Mouse (Mus musculus) kidney, embryonic 14.5 days (tissue): ENCODE data around the gene Mogs. TPM values are rescaled to one million over a fixed set of nuclear protein-coding genes. Genes with fewer than 3 reads are reported as not detected.

Source experiments
- ATAC-seq: fragments of 200-750 bp; cut with Nextera tagmentation; 2 replicates; pipeline ENCODE4 v1.8.0; 2017; ENCODE audit warnings: moderate number of reproducible peaks, mild to moderate bottlenecking, moderate TSS enrichment, moderate library complexity; ENCODE audit not compliant: low FRiP score, low TSS enrichment
- H3K27ac ChIP-seq: fragments of 300-500 bp; sonication (generic); 2 replicates; pipeline ENCODE4 v1.5.1; 2014; ENCODE audit warnings: low read depth, mild to moderate bottlenecking, low read length, moderate library complexity, mixed read lengths
- H3K27me3 ChIP-seq: fragments of 300-500 bp; sonication (generic); 2 replicates; pipeline ENCODE4 v1.6.1; 2014; ENCODE audit warnings: mild to moderate bottlenecking, low read length; ENCODE audit not compliant: control insufficient read depth, insufficient read depth
- H3K36me3 ChIP-seq: fragments of 300-500 bp; sonication (generic); 2 replicates; pipeline ENCODE4 v1.6.1; 2014; ENCODE audit warnings: low read length, mixed read lengths; ENCODE audit not compliant: control insufficient read depth, insufficient read depth
- H3K4me1 ChIP-seq: fragments of 300-500 bp; sonication (generic); 2 replicates; pipeline ENCODE4 v1.6.1; 2014; ENCODE audit warnings: low read length, mixed read lengths; ENCODE audit not compliant: control insufficient read depth, insufficient read depth
- H3K4me2 ChIP-seq: fragments of 300-500 bp; sonication (generic); replicated peaks from 2 replicates; pipeline ENCODE4 v1.6.1; 2014; ENCODE audit warnings: low read depth, mild to moderate bottlenecking, low read length
- H3K4me3 ChIP-seq: fragments of 300-500 bp; sonication (generic); 2 replicates; pipeline ENCODE4 v1.5.1; 2014; ENCODE audit warnings: mild to moderate bottlenecking, low read length
- H3K9ac ChIP-seq: fragments of 300-500 bp; sonication (generic); 2 replicates; pipeline ENCODE4 v1.6.1; 2014; ENCODE audit warnings: low read depth, mild to moderate bottlenecking, low read length, moderate library complexity
- H3K9me3 ChIP-seq: fragments of 300-500 bp; sonication (generic); 2 replicates; pipeline ENCODE4 v1.6.1; 2016; ENCODE audit warnings: low read length; ENCODE audit not compliant: control insufficient read depth
- WGBS: fragments of 180-500 bp; shearing (Covaris S2); extraction: QIAGEN DNeasy Blood & Tissue Kit; methylation state at CpG from one replicate; pipeline ENCODE4 v1.1.7; 2014; 5-methylcytosine and 5-hydroxymethylcytosine counted together
- polyA plus RNA-seq: library from polyadenylated mRNA; unstranded; fragments of >200 nt; fragmentation: Nextera tagmentation; extraction: Ambion mirVana; gene quantifications from 2 replicates; pipeline ENCODE4 v1.2.1, GENCODE M21; 2014

The Mogs gene
- polyA plus RNA-seq, result 37.8 and 57.4 TPM in 2 replicates

DNA sequence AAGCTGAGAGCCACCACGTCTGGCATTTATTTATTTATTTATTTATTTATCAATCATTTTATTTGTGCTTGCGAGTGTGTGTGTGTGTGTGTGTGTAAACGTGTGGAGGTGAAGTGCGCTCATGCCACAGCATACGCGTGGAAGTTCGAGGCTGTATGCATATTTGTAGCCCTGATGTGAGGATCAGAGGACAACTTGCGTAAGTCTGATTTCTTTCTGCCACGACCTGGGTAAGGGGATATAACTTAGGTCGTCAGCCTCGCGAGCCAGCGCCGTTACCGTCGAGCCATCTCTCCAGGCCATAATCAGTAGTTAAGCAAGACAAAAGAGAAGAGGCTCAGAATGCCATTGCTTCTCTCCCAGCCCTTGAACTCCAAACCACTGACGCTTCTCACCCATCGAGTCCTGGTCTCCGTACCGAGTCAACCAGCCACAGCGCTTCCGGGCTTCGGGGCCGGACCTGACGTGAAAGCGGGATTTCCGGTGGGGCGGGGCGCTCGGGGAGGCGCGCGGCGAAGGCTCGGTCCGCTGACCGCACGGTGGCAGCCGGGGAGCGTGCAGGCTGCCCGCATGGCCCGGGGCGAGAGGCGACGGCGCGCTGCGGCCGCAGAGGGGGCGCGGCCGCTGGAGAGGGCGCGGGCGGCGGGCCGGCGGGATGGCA lies at the start of gene Mogs:
TSS of gene Mogs (plus strand) at position 486 of the 661 bp plus-strand sequence.
- Histone ChIP-seq H3K27ac (peak within 1 kb of the TSS; percentile 84), H3K4me1 (peaks cover 26% of the 10 kb centered on the region), H3K36me3 (peaks cover 40% of the 10 kb centered on the region), H3K27me3 (no peaks in the 10 kb centered on the region), H3K9me3 (no peaks in the 10 kb centered on the region), H3K4me2 (peak within 1 kb of the TSS; percentile 95), H3K4me3 (peak within 1 kb of the TSS; percentile 69), H3K9ac (peak within 1 kb of the TSS; percentile 93)
- under 1% methylated on average over 58 of the region's 58 CpGs for WGBS
- ATAC-seq, result peak; percentile 85

DNA sequence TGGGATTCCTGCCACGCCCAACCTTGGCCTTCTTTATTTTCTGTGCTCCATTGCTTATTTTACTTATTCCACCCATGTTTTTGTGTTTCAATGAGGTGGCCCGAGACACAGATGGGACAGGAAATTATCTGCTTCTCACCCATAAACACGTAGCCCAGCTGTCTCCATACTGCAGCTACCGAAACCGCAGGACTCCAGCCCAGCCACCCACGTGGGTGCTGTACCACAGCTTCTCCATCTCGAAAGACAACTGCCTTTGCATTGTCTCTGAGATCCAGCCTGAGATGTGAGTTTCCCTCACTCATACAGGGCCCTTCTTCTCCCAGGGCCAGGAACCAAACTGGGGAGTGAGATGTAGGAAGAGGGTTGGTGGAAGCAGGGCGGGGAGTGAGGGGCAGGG lies 49.3 kb upstream of the Mogs start:
- no peak overlapping the region for H3K27ac ChIP-seq
- peaks cover 94% of the 10 kb centered on the region for H3K27me3 ChIP-seq
- WGBS, result 56% methylated on average over 8 of the region's 8 CpGs
- H3K9me3 ChIP-seq, result no peaks in the 10 kb centered on the region
- no peak overlapping the region for H3K4me3 ChIP-seq
- H3K36me3 ChIP-seq, result no peaks in the 10 kb centered on the region
- H3K4me2 ChIP-seq, result no peak overlapping the region
- ATAC-seq, result no peak
- no peak overlapping the region for H3K9ac ChIP-seq
- H3K4me1 ChIP-seq, result peaks cover 11% of the 10 kb centered on the region

DNA sequence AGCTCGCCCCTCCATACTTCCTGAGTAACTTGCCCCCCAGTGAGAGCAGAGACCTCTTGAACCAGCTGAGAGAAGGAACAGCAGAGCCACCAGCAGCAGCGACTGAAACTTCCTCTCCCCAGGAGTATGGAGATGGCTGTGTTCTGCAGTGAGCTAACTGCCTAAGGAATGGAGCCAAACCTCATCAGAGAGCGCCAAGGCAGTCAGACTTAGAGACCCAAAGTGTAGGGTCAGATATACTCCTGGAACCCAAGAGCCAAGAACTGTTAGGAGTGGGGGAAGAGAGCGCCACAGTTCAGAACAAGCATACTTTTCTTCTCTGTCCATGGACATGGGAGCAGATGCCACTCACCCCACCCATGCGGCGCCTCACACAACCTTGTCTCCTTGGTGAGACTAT lies 48.9 kb upstream of the Mogs start:
- Histone ChIP-seq H3K9me3 (no peaks in the 10 kb centered on the region), H3K36me3 (no peaks in the 10 kb centered on the region), H3K4me3 (no peak overlapping the region), H3K27ac (no peak overlapping the region), H3K4me2 (no peak overlapping the region), H3K9ac (no peak overlapping the region), H3K4me1 (peaks cover 14% of the 10 kb centered on the region), H3K27me3 (peaks cover 95% of the 10 kb centered on the region)
- no peak for ATAC-seq
- WGBS, result 45% methylated on average over 6 of the region's 6 CpGs

DNA sequence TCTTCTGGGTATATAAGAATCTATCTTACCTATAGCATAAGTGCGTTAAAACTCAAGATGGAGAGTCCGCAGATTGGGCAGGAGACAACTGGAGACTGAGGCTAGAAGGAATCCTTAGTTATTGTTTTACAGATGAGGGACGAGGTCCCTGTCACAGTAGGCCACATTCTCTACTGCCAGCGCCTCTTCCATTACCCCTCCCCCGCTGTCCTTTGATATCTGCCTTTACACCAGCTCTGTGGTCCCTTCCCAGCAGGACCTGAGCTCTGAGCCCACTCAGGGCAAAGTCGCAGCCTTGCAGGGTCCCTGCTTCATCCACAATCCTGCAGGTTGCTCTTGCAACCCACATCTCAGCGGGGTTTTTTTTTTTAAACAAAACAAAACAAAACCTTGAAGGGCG lies 47.1 kb upstream of the Mogs start:
- H3K4me1 ChIP-seq, result peaks cover 14% of the 10 kb centered on the region
- peak overlapping the region; percentile 33; the same call in 1 of the 2 replicates for H3K4me3 ChIP-seq
- H3K9ac ChIP-seq, result 0 out of 2 replicates have a peak overlapping the region, but pooled peaks have one; percentile 18
- H3K27me3 ChIP-seq, result peaks cover 95% of the 10 kb centered on the region
- H3K27ac ChIP-seq, result no peak overlapping the region
- H3K36me3 ChIP-seq, result no peaks in the 10 kb centered on the region
- no peak for ATAC-seq
- H3K4me2 ChIP-seq, result peak overlapping the region; percentile 43; the same call in 1 of the 2 replicates
- H3K9me3 ChIP-seq, result no peaks in the 10 kb centered on the region
- 5% methylated on average over 8 of the region's 8 CpGs for WGBS

DNA sequence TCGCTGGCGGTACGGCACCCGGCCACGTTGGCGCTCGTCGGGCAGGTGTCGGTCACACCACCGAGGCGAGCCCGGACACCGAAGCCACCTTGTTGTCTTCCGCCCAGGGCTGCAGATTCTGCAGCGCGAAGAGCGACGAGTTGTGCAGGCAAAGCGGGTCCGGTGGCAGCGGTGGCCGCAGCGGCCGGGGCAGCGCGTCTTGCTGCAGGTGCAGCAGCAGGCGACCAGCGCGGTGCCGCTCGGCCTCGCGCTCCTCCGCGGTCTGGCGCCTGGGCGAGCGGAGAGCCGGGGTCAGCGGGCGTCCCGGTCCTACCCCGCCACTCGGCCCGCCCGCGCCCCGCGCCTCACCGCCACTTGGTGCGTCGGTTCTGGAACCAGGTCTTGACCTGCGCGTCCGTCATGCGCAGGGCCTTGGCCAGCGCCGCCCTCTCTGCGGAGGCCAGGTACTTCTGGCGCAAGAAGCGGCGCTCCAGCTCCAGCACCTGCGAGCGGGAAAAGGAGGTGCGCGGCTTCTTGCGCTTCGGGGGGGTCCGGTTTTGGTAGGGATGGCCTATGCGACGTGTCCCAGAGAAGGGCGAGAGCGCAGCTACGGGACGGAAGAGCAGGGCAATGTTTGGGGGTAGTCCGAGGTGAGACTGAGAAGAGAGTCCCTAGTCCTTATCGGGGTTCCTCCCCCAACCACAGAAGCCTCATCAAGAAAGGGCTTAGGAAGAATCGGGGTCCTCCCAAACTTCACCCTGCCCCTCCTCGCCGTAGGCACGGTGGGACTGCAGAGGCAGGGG lies 46.4 kb upstream of the Mogs start:
- H3K4me1 ChIP-seq, result peaks cover 14% of the 10 kb centered on the region
- peak overlapping the region; percentile 33 for H3K4me3 ChIP-seq
- no peaks in the 10 kb centered on the region for H3K36me3 ChIP-seq
- ATAC-seq, result no peak
- no peak overlapping the region for H3K27ac ChIP-seq
- peak overlapping the region; percentile 43 for H3K4me2 ChIP-seq
- peak overlapping the region; percentile 18; the same call in 1 of the 2 replicates for H3K9ac ChIP-seq
- H3K27me3 ChIP-seq, result peaks cover 93% of the 10 kb centered on the region
- H3K9me3 ChIP-seq, result no peaks in the 10 kb centered on the region
- under 1% methylated on average over 78 of the region's 81 CpGs for WGBS

DNA sequence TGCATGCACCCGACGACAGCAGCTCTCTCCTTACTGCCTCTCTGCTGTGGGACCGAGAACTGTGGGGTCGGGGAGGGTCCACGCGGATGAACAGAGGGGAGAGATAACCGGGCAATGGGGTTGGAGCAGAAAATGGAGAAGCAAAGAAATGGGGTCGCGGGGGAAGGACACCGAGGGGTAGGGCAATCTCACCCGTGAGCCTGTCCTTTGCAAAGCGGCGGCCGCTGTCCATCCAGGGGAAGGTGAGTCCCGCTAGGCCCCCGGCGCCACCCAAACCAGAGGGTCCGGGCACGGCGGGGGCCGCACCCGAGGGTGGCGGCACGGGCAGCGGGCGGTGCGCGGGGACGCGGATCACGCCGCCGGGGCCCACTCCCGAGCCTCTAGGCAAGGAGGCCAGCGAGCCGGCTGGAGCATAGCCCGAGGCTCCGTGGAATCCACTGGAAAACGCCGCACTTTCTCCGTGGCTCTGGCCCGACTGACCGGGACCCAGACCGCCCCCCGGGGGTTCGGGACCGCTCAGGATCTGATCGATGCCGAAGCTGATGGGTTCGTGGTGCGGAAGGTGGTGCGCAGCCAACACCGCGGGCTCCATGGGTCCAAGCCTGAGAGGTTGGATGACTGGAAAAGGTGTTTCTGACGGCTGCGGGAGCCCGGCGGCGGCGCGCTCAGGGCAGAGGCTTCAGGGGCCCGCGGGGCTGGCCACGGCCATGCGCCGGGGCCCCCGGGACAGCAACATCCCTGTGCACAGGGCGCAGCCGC lies 45.6 kb upstream of the Mogs start:
- H3K27me3 ChIP-seq, result peaks cover 94% of the 10 kb centered on the region
- H3K36me3 ChIP-seq, result no peaks in the 10 kb centered on the region
- H3K4me3 ChIP-seq, result peak overlapping the region; percentile 33
- H3K4me2 ChIP-seq, result peak overlapping the region; percentile 24
- ATAC-seq, result peak; percentile 8; the same call in 1 of the 2 replicates
- no peak overlapping the region for H3K27ac ChIP-seq
- 0 out of 2 replicates have a peak overlapping the region, but pooled peaks have one; percentile 8 for H3K9ac ChIP-seq
- H3K4me1 ChIP-seq, result peaks cover 14% of the 10 kb centered on the region
- no peaks in the 10 kb centered on the region for H3K9me3 ChIP-seq
- WGBS, result under 1% methylated on average over 67 of the region's 69 CpGs

DNA sequence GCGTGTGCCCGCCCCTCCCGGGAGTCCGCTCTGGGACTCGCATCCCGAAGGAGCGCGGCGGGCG lies 45.2 kb upstream of the Mogs start, which contains the start of gene Tlx2:
TSS of gene Tlx2 (minus strand) at position 47 of the 64 bp plus-strand sequence.
- no peak within 1 kb of the TSS for H3K27ac ChIP-seq

DNA sequence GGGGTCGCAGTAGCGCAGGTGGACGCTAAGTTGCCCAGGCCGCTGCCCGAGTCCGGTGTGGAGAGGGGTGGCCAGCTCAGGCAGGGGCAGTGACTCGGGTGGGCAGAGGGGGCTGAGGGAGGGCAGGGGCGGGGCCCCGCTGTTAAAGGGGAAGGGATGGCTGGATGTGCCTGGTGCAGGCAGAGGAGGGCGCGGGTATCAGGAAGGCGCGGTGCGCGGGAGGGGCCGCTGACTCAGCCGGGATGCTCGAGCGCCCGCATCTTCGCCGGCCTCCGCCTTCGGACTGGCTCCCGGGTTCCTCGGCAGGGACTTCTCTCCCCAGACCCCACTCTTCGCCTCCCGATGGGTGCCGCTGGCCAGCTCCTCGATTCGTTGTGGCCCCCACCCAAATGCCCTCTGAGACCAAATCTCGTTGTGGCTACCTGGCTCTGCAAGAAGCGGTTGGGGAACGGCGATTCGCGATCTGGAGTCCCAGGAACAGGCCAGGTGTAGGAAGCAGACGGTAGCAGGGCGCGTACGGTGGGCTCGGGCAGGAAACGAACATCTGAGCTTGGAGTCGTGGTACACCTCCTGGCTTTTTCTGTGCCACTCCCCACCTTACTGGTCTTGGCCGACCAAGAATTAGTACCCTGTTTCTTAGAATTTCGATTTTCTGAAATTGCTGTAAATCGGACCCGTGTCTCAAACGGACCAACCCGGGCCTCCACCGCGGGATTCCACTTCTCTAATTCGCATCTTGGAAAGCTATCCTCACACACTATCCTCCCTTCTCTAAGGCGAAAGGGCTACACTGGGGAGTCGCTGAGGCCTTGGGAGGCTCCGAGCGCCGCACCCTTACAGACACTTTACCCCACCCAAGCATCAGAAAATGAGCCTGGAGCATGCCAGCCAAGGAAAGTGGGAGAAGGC lies 44.7 kb upstream of the Mogs start:
- Histone ChIP-seq H3K36me3 (no peaks in the 10 kb centered on the region), H3K9me3 (no peaks in the 10 kb centered on the region), H3K4me3 (peak overlapping the region; percentile 33), H3K4me2 (peak overlapping the region; percentile 24), H3K9ac (0 out of 2 replicates have a peak overlapping the region, but pooled peaks have one; percentile 8), H3K27me3 (peaks cover 89% of the 10 kb centered on the region), H3K27ac (no peak overlapping the region), H3K4me1 (peaks cover 14% of the 10 kb centered on the region)
- peak; percentile 36; the same call in 1 of the 2 replicates for ATAC-seq
- under 1% methylated on average over 55 of the region's 58 CpGs for WGBS

More for the DNA sequence above, 45.2 kb upstream of the Mogs start, which contains the start of gene Tlx2:
- peak within 1 kb of the TSS; percentile 43 for H3K4me2 ChIP-seq
- peaks cover 14% of the 10 kb centered on the region for H3K4me1 ChIP-seq
- peaks cover 93% of the 10 kb centered on the region for H3K27me3 ChIP-seq
- H3K4me3 ChIP-seq, result peak within 1 kb of the TSS; percentile 33
- WGBS, result 1% methylated on average over 10 of the region's 10 CpGs
- no peaks in the 10 kb centered on the region for H3K36me3 ChIP-seq
- H3K9me3 ChIP-seq, result no peaks in the 10 kb centered on the region
- ATAC-seq, result no peak
- 0 out of 2 replicates have a peak within 1 kb of the TSS, but pooled peaks have one; percentile 18 for H3K9ac ChIP-seq
